Comparison of ENCODE assay signal across 21 mouse cellular contexts in genomic region chr2:128748171-128748570, GRCm38 (mm10). TPM values are rescaled to one million over a fixed set of nuclear protein-coding genes. Genes with fewer than 3 reads are reported as not detected.
A peak's percentile ranks its signal among the peaks of the same experiment; 100 is the strongest.
DNase-seq lines count a peak whose midpoint lies in the region; ATAC-seq and TF ChIP-seq lines count a peak whose summit lies in the region.
"Had no signal": no experiment of that assay in that cellular context is flagged by ENCODE, and none has a peak within 500 bp of the region (broad histone marks: within the 10 kb centered on the region; RNA-seq: fewer than 3 reads in every experiment).

No protein-coding gene starts in this region.

- no peak for TF ChIP-seq CTCF in layer of hippocampus, adult 2 months (conservative IDR thresholded peaks at IDR 0.05)
- TF ChIP-seq CTCF in spleen, adult 2 months (IDR thresholded peaks at IDR 0.05; ENCODE audit: extremely low read depth, insufficient read depth, insufficient read length, insufficient replicate concordance) = no peak
- TF ChIP-seq CTCF in small intestine, adult 2 months (IDR thresholded peaks at IDR 0.05; ENCODE audit: extremely low read depth, insufficient read length, insufficient replicate concordance, low read depth, low read length) = no peak
- no peak for TF ChIP-seq CTCF in stomach, postnatal 0 days (IDR thresholded peaks at IDR 0.05; ENCODE audit: low read depth)

- WGBS in spleen, adult 2 months = 65% methylated on average over 6 of the region's 6 CpGs
- WGBS in small intestine, adult 2 months = 79% methylated on average over 6 of the region's 6 CpGs
- WGBS in stomach, postnatal 0 days = 66% methylated on average over 6 of the region's 6 CpGs

- no peak for TF ChIP-seq POLR2A in spleen, adult 2 months (IDR thresholded peaks at IDR 0.05; ENCODE audit: low read depth, low read length)
- no peak for TF ChIP-seq POLR2A in small intestine, adult 2 months (IDR thresholded peaks at IDR 0.05; ENCODE audit: low read depth, low read length)

- H3K4me2 ChIP-seq in stomach, postnatal 0 days (replicated peaks; ENCODE audit: low read depth) = no peak overlapping the region
- H3K4me2 ChIP-seq: embryonic facial prominence, embryonic 13.5 days; forebrain, embryonic 12.5 days; hindbrain, embryonic 12.5 days had no signal

- peak; percentile 92 for DNase-seq in heart, adult 11 months
- DNase-seq in heart, adult 8-10 months (ENCODE audit: low spot score) = no peak
- no peak for DNase-seq in layer of hippocampus, adult 2 months (ENCODE audit: low spot score in 2 of 2)
- no peak for DNase-seq in layer of hippocampus, adult 9-10 months (ENCODE audit: low spot score)
- DNase-seq in spleen, adult 2 months (ENCODE audit: low read depth in 1 of 2, low spot score in 2 of 2) = no peak
- DNase-seq in spleen, postnatal 10 days (ENCODE audit: low spot score in 2 of 2) = no peak
- DNase-seq in stomach, postnatal 0 days (ENCODE audit: low spot score) = no peak
- DNase-seq: adrenal gland, postnatal 10 days; cerebellum, adult 18-20 months; cerebellum, adult 9-11 months; cerebellum, postnatal 36 days; gastrocnemius, postnatal 14 days had no signal

- no peak overlapping the region for H3K9ac ChIP-seq in stomach, postnatal 0 days (ENCODE audit: low read length)
- H3K9ac ChIP-seq: embryonic facial prominence, embryonic 13.5 days; forebrain, embryonic 12.5 days; heart, embryonic 13.5 days; hindbrain, embryonic 12.5 days had no signal

- H3K9me3 ChIP-seq in stomach, postnatal 0 days (ENCODE audit: control insufficient read depth, low read length) = no peaks in the 10 kb centered on the region
- H3K9me3 ChIP-seq: embryonic facial prominence, embryonic 13.5 days; forebrain, embryonic 12.5 days; heart, embryonic 13.5 days; hindbrain, embryonic 12.5 days had no signal

- no peak for TF ChIP-seq EP300 in stomach, postnatal 0 days (optimal IDR thresholded peaks at IDR 0.05)

- peaks cover 2% of the 10 kb centered on the region; the same call in 1 of the 2 replicates for H3K4me1 ChIP-seq in spleen, adult 2 months (ENCODE audit: control insufficient read depth, insufficient read depth, insufficient read length)
- H3K4me1 ChIP-seq in small intestine, adult 2 months (ENCODE audit: control insufficient read depth, insufficient read depth, insufficient read length, low read length) = peaks cover 5% of the 10 kb centered on the region; the same call in 1 of the 2 replicates
- peaks cover 7% of the 10 kb centered on the region; the same call in 1 of the 2 replicates for H3K4me1 ChIP-seq in stomach, postnatal 0 days (replicated peaks; ENCODE audit: control insufficient read depth, insufficient read depth)

- ATAC-seq in stomach, postnatal 0 days (ENCODE audit: low FRiP score, low TSS enrichment) = no peak
- ATAC-seq: forebrain, embryonic 16.5 days; hindbrain, embryonic 16.5 days had no signal

- no peaks in the 10 kb centered on the region for H3K27me3 ChIP-seq in spleen, adult 2 months (ENCODE audit: control insufficient read depth, insufficient read depth, low read length)
- H3K27me3 ChIP-seq in small intestine, adult 2 months (ENCODE audit: control insufficient read depth, insufficient read depth, low read length) = no peaks in the 10 kb centered on the region
- H3K27me3 ChIP-seq in stomach, postnatal 0 days (ENCODE audit: control insufficient read depth, insufficient read depth, low read length) = no peaks in the 10 kb centered on the region
- H3K27me3 ChIP-seq: embryonic facial prominence, embryonic 13.5 days; forebrain, embryonic 12.5 days; heart, embryonic 13.5 days; hindbrain, embryonic 12.5 days had no signal

- no peaks in the 10 kb centered on the region for H3K36me3 ChIP-seq in spleen, adult 2 months (ENCODE audit: control insufficient read depth, insufficient read depth, low read length)
- peaks cover 32% of the 10 kb centered on the region for H3K36me3 ChIP-seq in small intestine, adult 2 months (ENCODE audit: control insufficient read depth, insufficient read depth, low read length)
- no peaks in the 10 kb centered on the region for H3K36me3 ChIP-seq in stomach, postnatal 0 days (ENCODE audit: control insufficient read depth, insufficient read depth, low read length)
- H3K36me3 ChIP-seq: forebrain, embryonic 12.5 days; hindbrain, embryonic 12.5 days had no signal

- peak overlapping the region; percentile 90 for H3K27ac ChIP-seq in layer of hippocampus, adult 2 months
- peak overlapping the region; percentile 47 for H3K27ac ChIP-seq in spleen, adult 2 months (ENCODE audit: insufficient read depth, low read length)
- 0 out of 2 replicates have a peak overlapping the region, but pooled peaks have one; percentile 45 for H3K27ac ChIP-seq in small intestine, adult 2 months (ENCODE audit: insufficient read depth, low read depth, low read length)
- H3K27ac ChIP-seq in stomach, postnatal 0 days (replicated peaks) = no peak overlapping the region
- H3K27ac ChIP-seq: forebrain, embryonic 12.5 days; hindbrain, embryonic 12.5 days had no signal

- H3K4me3 ChIP-seq in layer of hippocampus, adult 2 months = no peak overlapping the region
- no peak overlapping the region for H3K4me3 ChIP-seq in spleen, adult 2 months (ENCODE audit: extremely low read depth, insufficient read depth, insufficient read length)
- no peak overlapping the region for H3K4me3 ChIP-seq in small intestine, adult 2 months (ENCODE audit: low read depth, low read length)
- no peak overlapping the region for H3K4me3 ChIP-seq in stomach, postnatal 0 days (ENCODE audit: low read depth, low read length)
- H3K4me3 ChIP-seq: embryonic facial prominence, embryonic 13.5 days; forebrain, embryonic 12.5 days; heart, embryonic 13.5 days; hindbrain, embryonic 12.5 days had no signal

RNA-seq across cellular contexts. Expression of gene Mertk, which starts 49.4 kb away (rescaled TPM):
- total RNA-seq in heart, adult 8-10 months (2022) = 1 to 10 TPM; 4.4 to 5.3 (median 4.5) TPM
- total RNA-seq in layer of hippocampus, adult 2 months (2021) = 10 to 100 TPM; 36.0 to 38.5 TPM
- polyA plus RNA-seq in spleen, adult 2 months (2012; rRNA removed) = 6.9 and 9.2 TPM in 2 replicates
- 5.6 and 11.0 TPM in 2 replicates for polyA plus RNA-seq in small intestine, adult 2 months (2012; rRNA removed)
- 1.4 and 1.6 TPM in 2 replicates for polyA plus RNA-seq in stomach, postnatal 0 days (2015; fragmentation: Nextera tagmentation; extraction: Ambion mirVana)
- total RNA-seq: granulocyte monocyte progenitor cell, adult 5-6 weeks; MEL had no signal
